ENCODE assay signal across 8 mouse cellular contexts in the genomic region with DNA sequence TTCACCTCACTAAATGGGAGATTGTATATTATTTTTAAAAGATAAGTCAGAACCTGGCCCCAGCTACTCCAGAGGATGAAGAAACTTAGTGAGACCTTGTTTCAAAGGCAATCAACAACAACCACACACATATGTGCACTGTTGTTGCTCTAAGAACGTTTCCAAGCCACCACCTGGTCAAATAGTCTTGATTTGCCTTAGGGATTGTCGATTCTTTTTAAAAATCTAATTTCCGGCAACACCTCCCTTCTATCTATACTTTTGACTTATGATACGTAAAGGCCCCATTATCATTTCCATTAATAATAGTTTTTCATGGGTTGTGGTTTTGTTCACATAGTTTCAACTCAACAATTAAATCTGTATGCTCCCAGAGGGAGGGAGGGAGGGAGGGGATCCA. TPM values are rescaled to one million over a fixed set of nuclear protein-coding genes. Genes with fewer than 3 reads are reported as not detected.
DNase-seq lines count a peak whose midpoint lies in the region; ATAC-seq lines count a peak whose summit lies in the region.

A gene (minus strand): TSS at position 101 of the 400 bp plus-strand sequence.

- ATAC-seq in hindbrain, embryonic 16.5 days, result no peak
- no peak for ATAC-seq in megakaryocyte, adult 5-6 weeks (ENCODE audit: poor library complexity, severe bottlenecking)

- DNase-seq in frontal cortex, adult 2 months (ENCODE audit: extremely low spot score in 1 of 2, low spot score in 1 of 2), result no peak
- DNase-seq in frontal cortex, postnatal 14 days (ENCODE audit: low spot score in 2 of 2), result no peak
- no peak for DNase-seq in adrenal gland, adult 2 months
- no peak for DNase-seq in gastrocnemius, adult 18-20 months (ENCODE audit: low spot score)
- no peak for DNase-seq in urinary bladder, postnatal 14 days (ENCODE audit: low spot score)
- DNase-seq in testis, postnatal 14 days (ENCODE audit: low spot score), result no peak

- H3K36me3 ChIP-seq in hindbrain, embryonic 16.5 days (ENCODE audit: control insufficient read depth, insufficient read depth, low read length), result no peaks in the 10 kb centered on the region

- 83% methylated on average over 4 of the region's 4 CpGs for whole genome bisulfite sequencing in hindbrain, embryonic 16.5 days

- peak within 1 kb of the TSS; percentile 82 for H3K4me3 ChIP-seq in hindbrain, embryonic 16.5 days (ENCODE audit: low read length)

- H3K9me3 ChIP-seq in hindbrain, embryonic 16.5 days (ENCODE audit: control insufficient read depth, low read length), result no peaks in the 10 kb centered on the region

- H3K9ac ChIP-seq in hindbrain, embryonic 16.5 days (ENCODE audit: low read depth, low read length), result peak within 1 kb of the TSS; percentile 98

- peaks cover 8% of the 10 kb centered on the region for H3K4me1 ChIP-seq in hindbrain, embryonic 16.5 days (ENCODE audit: control insufficient read depth, insufficient read depth, low read depth, low read length)

- peak within 1 kb of the TSS; percentile 60 for H3K4me2 ChIP-seq in hindbrain, embryonic 16.5 days (ENCODE audit: low read length)

- H3K27me3 ChIP-seq in hindbrain, embryonic 16.5 days (replicated peaks; ENCODE audit: control insufficient read depth, insufficient read depth, low read length), result no peaks in the 10 kb centered on the region

- H3K27ac ChIP-seq in hindbrain, embryonic 16.5 days (ENCODE audit: low read depth, low read length), result peak within 1 kb of the TSS; percentile 99

RNA-seq across cellular contexts. Expression of the gene that starts here (rescaled TPM):
- polyA plus RNA-seq in frontal cortex, adult 2 months (2012; rRNA removed), result 84.9 and 106 TPM in 2 replicates
- 10 to 100 TPM; 24.3 to 33.4 TPM for total RNA-seq in adrenal gland, adult 2 months (2021)
- polyA plus RNA-seq in adrenal gland, adult 2 months (2012; rRNA removed), result 4.6 and 6.3 TPM in 2 replicates
- 10 to 100 TPM; 16.9 to 20.4 TPM for total RNA-seq in gastrocnemius, adult 18-20 months (2021)
- 205 and 217 TPM in 2 replicates for polyA plus RNA-seq in hindbrain, embryonic 16.5 days (2015; fragmentation: Nextera tagmentation; extraction: Ambion mirVana)
- total RNA-seq in megakaryocyte, adult 5-6 weeks (2015), result 51.4 and 58.1 TPM in 2 replicates
- 42.0 and 50.0 TPM in 2 replicates for total RNA-seq in megakaryocyte, adult 5-6 weeks (2017)

Comparison
In these comparisons a context has a peak if more than half of its experiments do, and no peak if none do; other contexts are left out.
1. RNA of the gene that starts here (polyA plus RNA-seq): 205 to 217 TPM in hindbrain, embryonic 16.5 days and 84.9 to 106 TPM in frontal cortex, adult 2 months; 4.6 to 6.3 TPM in adrenal gland, adult 2 months; every median in the first group is over 10 times any median in the second.